Mouse (Mus musculus) lung, adult 18-20 months (tissue): ENCODE data around the gene Vezf1.

Source experiments
- DNase-seq, 2 experiments: peaks; one replicate each; pipeline ENCODE4 v3.0.0; 2022; ENCODE audit warnings: mixed read lengths in 2 of 2

Gene Vezf1

DNA sequence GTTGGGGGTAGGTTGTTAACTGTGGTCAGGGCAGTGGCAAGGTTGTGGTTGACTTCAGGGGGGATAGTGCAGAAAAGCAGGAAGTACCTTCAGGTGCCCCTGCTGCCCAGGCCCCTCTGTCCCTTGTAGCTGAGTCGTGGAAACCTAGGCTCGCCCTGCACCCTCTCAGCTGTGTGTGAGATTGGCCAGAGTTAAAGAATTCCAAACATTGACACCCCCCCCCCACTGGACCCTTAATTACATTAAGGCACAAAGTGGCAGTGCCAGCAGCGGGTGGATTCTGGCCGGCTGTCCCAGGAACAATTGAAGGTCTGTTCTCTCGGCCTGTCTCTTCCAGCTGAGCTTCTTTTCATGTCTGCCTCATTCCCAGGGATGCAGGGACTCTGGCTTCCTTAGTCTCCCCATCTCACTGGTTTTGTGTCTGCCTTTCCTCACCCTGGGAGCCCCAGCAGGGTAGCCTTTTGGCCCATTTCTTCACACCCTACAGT is 58.3 kb downstream of the Vezf1 start:
- no peak for DNase-seq

- no peak for DNase-seq
Measured at GRCm38 (mm10) chr11:88128461-88128860, 60.4 kb downstream of the Vezf1 start.

DNA sequence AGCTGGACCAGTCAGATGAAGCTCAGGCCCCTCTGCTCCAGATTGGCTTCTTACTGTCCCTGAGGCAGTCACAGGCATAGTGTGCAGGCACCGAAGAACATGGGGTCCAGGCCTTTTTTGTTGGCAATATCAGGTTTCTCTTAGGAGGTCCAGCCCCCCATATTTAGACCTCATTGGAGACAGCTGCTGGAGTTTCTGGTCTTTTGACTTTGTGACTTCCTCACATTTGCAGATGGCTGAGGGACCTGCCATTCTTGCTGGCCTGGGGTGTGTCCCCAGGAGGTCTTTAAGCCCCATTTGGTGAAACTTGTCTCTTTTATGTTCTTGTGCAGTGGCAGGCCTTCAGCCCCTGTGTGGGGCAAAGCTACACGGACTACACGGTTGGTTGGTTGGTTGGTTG is 61.2 kb downstream of the Vezf1 start:
- DNase-seq = no peak

DNA sequence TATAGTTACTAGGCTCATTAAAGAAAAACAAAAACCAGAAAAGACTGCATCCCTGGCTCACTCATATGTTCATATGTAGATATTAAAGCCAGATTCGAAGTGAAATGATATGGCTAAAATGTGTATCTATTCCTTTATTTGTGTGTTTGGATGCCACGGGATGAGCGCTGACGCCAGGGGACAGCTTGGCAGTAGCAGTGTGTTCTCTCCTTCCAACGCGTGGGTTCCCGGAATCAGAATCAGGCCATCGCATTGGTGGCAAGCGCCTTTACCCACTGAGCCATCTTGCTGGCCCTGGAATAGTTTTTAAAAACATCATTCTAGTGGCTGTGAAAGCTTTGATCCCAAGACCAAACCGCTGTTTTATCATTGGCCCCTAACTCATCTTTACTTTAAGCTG is 61.9 kb downstream of the Vezf1 start:
- DNase-seq = no peak

- peak; percentile 64 to 78 for DNase-seq
Measured at GRCm38 (mm10) chr11:88131847-88132246, 63.8 kb downstream of the Vezf1 start.
